Mouse (Mus musculus) cortical plate, adult 2 months (tissue): ENCODE data around the gene Hkdc1.

Experiments
- CTCF ChIP-seq: fragments of 200-500 bp; IDR thresholded peaks from 2 replicates; pipeline ENCODE4 v1.5.1; 2011; ENCODE audit warnings: mild to moderate bottlenecking, control low read depth, low read length; ENCODE audit not compliant: insufficient read depth; ENCODE audit errors: extremely low read depth
- POLR2A ChIP-seq: fragments of 200-500 bp; IDR thresholded peaks from 2 replicates; pipeline ENCODE4 v1.6.1; 2011; ENCODE audit warnings: mild to moderate bottlenecking, low read length, control low read depth; ENCODE audit not compliant: insufficient read depth; ENCODE audit errors: extremely low read depth

DNA sequence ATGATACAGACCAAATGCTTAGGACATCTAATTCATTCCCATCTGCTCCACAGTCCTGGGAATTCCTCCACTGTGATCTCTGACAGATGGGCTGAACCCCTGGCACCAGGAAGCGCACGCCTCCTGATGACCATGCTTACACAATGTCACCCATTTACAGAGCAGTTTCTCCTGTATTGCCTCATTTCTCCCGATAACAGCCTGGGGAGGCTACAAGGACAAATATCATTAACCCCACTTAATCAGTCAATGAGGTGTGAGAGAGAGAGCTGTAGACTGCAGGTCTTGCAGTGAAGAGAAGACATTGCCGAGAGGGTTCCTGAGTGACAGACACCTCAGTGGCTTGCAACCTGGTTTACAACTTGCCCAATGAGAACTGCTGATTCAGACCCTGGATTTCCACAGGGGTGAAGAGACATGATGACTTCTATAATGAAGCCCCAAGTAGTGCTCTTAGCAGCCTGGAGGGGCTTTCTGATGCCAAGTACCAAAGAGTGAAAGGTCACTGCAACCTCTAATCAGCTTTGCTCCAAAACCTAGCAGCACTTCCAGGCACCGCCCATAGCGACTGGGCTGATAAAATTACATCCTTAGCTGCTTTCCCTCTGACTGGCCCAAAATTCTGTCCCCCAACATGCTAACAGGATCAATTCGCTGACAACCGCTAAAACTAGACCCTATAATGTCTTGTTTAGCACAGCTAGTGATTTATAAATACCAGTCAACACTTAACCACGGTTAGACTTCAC is 78.1 kb downstream of the Hkdc1 start:
- TF ChIP-seq POLR2A, result no peak
- no peak for TF ChIP-seq CTCF
